Mouse (Mus musculus): ENCODE data around the gene Ugt1a6a. TPM values are rescaled to one million over a fixed set of nuclear protein-coding genes. Genes with fewer than 3 reads are reported as not detected.
A peak's percentile ranks its signal among the peaks of the same experiment; 100 is the strongest.

The Ugt1a6a gene
- polyA plus RNA-seq, 1 experiment from 2014 or later: 23.8 TPM

GRCm38 (mm10) chr1:88235894-88236415, 101.3 kb downstream of the Ugt1a6a start:
- no peak overlapping the region for H3K4me2 ChIP-seq (replicated peaks; ENCODE audit: low read depth, low read length)
- no peak for ATAC-seq (ENCODE audit: insufficient number of reproducible peaks, insufficient read depth, low FRiP score, low read depth)
- peaks cover 88% of the 10 kb centered on the region for H3K9me3 ChIP-seq (ENCODE audit: control insufficient read depth, low read depth, low read length)
- no peak overlapping the region for H3K27ac ChIP-seq (ENCODE audit: low read length)
- H3K4me1 ChIP-seq (ENCODE audit: control insufficient read depth, insufficient read depth, low read length): no peaks in the 10 kb centered on the region
- 65% methylated on average over 4 of the region's 4 CpGs for WGBS
- H3K9ac ChIP-seq (replicated peaks; ENCODE audit: low read depth, low read length): no peak overlapping the region
- no peaks in the 10 kb centered on the region for H3K36me3 ChIP-seq (ENCODE audit: control insufficient read depth, insufficient read depth, low read length)
- no peaks in the 10 kb centered on the region for H3K27me3 ChIP-seq (ENCODE audit: control insufficient read depth, insufficient read depth, low read length)
- no peak overlapping the region for H3K4me3 ChIP-seq (ENCODE audit: low read depth, low read length)

GRCm38 (mm10) chr1:88237311-88237710, 102.7 kb downstream of the Ugt1a6a start:
- ATAC-seq (ENCODE audit: insufficient number of reproducible peaks, insufficient read depth, low FRiP score, low read depth): peak; percentile 2; the same call in 1 of the 2 replicates
- H3K4me1 ChIP-seq (ENCODE audit: control insufficient read depth, insufficient read depth, low read length): no peaks in the 10 kb centered on the region
- H3K36me3 ChIP-seq (ENCODE audit: control insufficient read depth, insufficient read depth, low read length): no peaks in the 10 kb centered on the region

GRCm38 (mm10) chr1:88238771-88239170, 104.2 kb downstream of the Ugt1a6a start:
- Histone ChIP-seq H3K9ac (replicated peaks; ENCODE audit: low read depth, low read length) (no peak overlapping the region), H3K27ac (ENCODE audit: low read length) (no peak overlapping the region), H3K27me3 (ENCODE audit: control insufficient read depth, insufficient read depth, low read length) (no peaks in the 10 kb centered on the region), H3K36me3 (ENCODE audit: control insufficient read depth, insufficient read depth, low read length) (no peaks in the 10 kb centered on the region), H3K9me3 (ENCODE audit: control insufficient read depth, low read depth, low read length) (peaks cover 79% of the 10 kb centered on the region), H3K4me3 (ENCODE audit: low read depth, low read length) (no peak overlapping the region), H3K4me1 (ENCODE audit: control insufficient read depth, insufficient read depth, low read length) (no peaks in the 10 kb centered on the region), H3K4me2 (replicated peaks; ENCODE audit: low read depth, low read length) (no peak overlapping the region)
- 75% methylated on average over 6 of the region's 6 CpGs for WGBS
- ATAC-seq (ENCODE audit: insufficient number of reproducible peaks, insufficient read depth, low FRiP score, low read depth): no peak

More at GRCm38 (mm10) chr1:88237311-88237710, 102.7 kb downstream of the Ugt1a6a start:
- H3K27me3 ChIP-seq (ENCODE audit: control insufficient read depth, insufficient read depth, low read length): no peaks in the 10 kb centered on the region
- H3K4me2 ChIP-seq (replicated peaks; ENCODE audit: low read depth, low read length): no peak overlapping the region
- H3K9me3 ChIP-seq (ENCODE audit: control insufficient read depth, low read depth, low read length): peaks cover 84% of the 10 kb centered on the region
- 74% methylated on average over 5 of the region's 5 CpGs for WGBS
- H3K4me3 ChIP-seq (ENCODE audit: low read depth, low read length): no peak overlapping the region
- H3K9ac ChIP-seq (replicated peaks; ENCODE audit: low read depth, low read length): no peak overlapping the region
- H3K27ac ChIP-seq (ENCODE audit: low read length): no peak overlapping the region

GRCm38 (mm10) chr1:88240072-88240471, 105.5 kb downstream of the Ugt1a6a start:
- Histone ChIP-seq H3K9me3 (ENCODE audit: control insufficient read depth, low read depth, low read length) (peaks cover 80% of the 10 kb centered on the region), H3K4me3 (ENCODE audit: low read depth, low read length) (no peak overlapping the region), H3K36me3 (ENCODE audit: control insufficient read depth, insufficient read depth, low read length) (no peaks in the 10 kb centered on the region), H3K27me3 (ENCODE audit: control insufficient read depth, insufficient read depth, low read length) (no peaks in the 10 kb centered on the region), H3K4me2 (replicated peaks; ENCODE audit: low read depth, low read length) (no peak overlapping the region), H3K9ac (replicated peaks; ENCODE audit: low read depth, low read length) (no peak overlapping the region), H3K4me1 (ENCODE audit: control insufficient read depth, insufficient read depth, low read length) (no peaks in the 10 kb centered on the region), H3K27ac (ENCODE audit: low read length) (no peak overlapping the region)
- no peak for ATAC-seq (ENCODE audit: insufficient number of reproducible peaks, insufficient read depth, low FRiP score, low read depth)
- WGBS: 78% methylated on average over 5 of the region's 5 CpGs

- Histone ChIP-seq H3K9ac (replicated peaks; ENCODE audit: low read depth, low read length) (no peak overlapping the region), H3K4me3 (ENCODE audit: low read depth, low read length) (no peak overlapping the region), H3K36me3 (ENCODE audit: control insufficient read depth, insufficient read depth, low read length) (no peaks in the 10 kb centered on the region), H3K4me1 (ENCODE audit: control insufficient read depth, insufficient read depth, low read length) (no peaks in the 10 kb centered on the region), H3K9me3 (ENCODE audit: control insufficient read depth, low read depth, low read length) (peaks cover 79% of the 10 kb centered on the region), H3K27ac (ENCODE audit: low read length) (no peak overlapping the region), H3K4me2 (replicated peaks; ENCODE audit: low read depth, low read length) (no peak overlapping the region), H3K27me3 (ENCODE audit: control insufficient read depth, insufficient read depth, low read length) (no peaks in the 10 kb centered on the region)
- peak; percentile 1; the same call in 1 of the 2 replicates for ATAC-seq (ENCODE audit: insufficient number of reproducible peaks, insufficient read depth, low FRiP score, low read depth)
- WGBS: 72% methylated on average over 4 of the region's 4 CpGs
Measured at GRCm38 (mm10) chr1:88240579-88240978, 106.0 kb downstream of the Ugt1a6a start.

- WGBS: 62% methylated on average over 5 of the region's 5 CpGs
- H3K27ac ChIP-seq (ENCODE audit: low read length): no peak overlapping the region
- no peak for ATAC-seq (ENCODE audit: insufficient number of reproducible peaks, insufficient read depth, low FRiP score, low read depth)
Measured at GRCm38 (mm10) chr1:88243861-88244260, 109.3 kb downstream of the Ugt1a6a start.

GRCm38 (mm10) chr1:88245881-88246280, 111.3 kb downstream of the Ugt1a6a start:
- H3K9ac ChIP-seq (replicated peaks; ENCODE audit: low read depth, low read length): no peak overlapping the region
- H3K27ac ChIP-seq (ENCODE audit: low read length): no peak overlapping the region
- no peak for ATAC-seq (ENCODE audit: insufficient number of reproducible peaks, insufficient read depth, low FRiP score, low read depth)
- H3K27me3 ChIP-seq (ENCODE audit: control insufficient read depth, insufficient read depth, low read length): no peaks in the 10 kb centered on the region
- H3K4me1 ChIP-seq (ENCODE audit: control insufficient read depth, insufficient read depth, low read length): no peaks in the 10 kb centered on the region
- no peak overlapping the region for H3K4me2 ChIP-seq (replicated peaks; ENCODE audit: low read depth, low read length)
- peaks cover 86% of the 10 kb centered on the region for H3K9me3 ChIP-seq (ENCODE audit: control insufficient read depth, low read depth, low read length)
- H3K4me3 ChIP-seq (ENCODE audit: low read depth, low read length): no peak overlapping the region
- no peaks in the 10 kb centered on the region for H3K36me3 ChIP-seq (ENCODE audit: control insufficient read depth, insufficient read depth, low read length)
- WGBS: 77% methylated on average over 6 of the region's 6 CpGs

More at GRCm38 (mm10) chr1:88243861-88244260, 109.3 kb downstream of the Ugt1a6a start:
- H3K27me3 ChIP-seq (ENCODE audit: control insufficient read depth, insufficient read depth, low read length): no peaks in the 10 kb centered on the region
- peaks cover 86% of the 10 kb centered on the region for H3K9me3 ChIP-seq (ENCODE audit: control insufficient read depth, low read depth, low read length)
- H3K4me2 ChIP-seq (replicated peaks; ENCODE audit: low read depth, low read length): no peak overlapping the region
- H3K36me3 ChIP-seq (ENCODE audit: control insufficient read depth, insufficient read depth, low read length): no peaks in the 10 kb centered on the region
- H3K4me3 ChIP-seq (ENCODE audit: low read depth, low read length): no peak overlapping the region
- H3K4me1 ChIP-seq (ENCODE audit: control insufficient read depth, insufficient read depth, low read length): no peaks in the 10 kb centered on the region
- no peak overlapping the region for H3K9ac ChIP-seq (replicated peaks; ENCODE audit: low read depth, low read length)

- ATAC-seq (ENCODE audit: insufficient number of reproducible peaks, insufficient read depth, low FRiP score, low read depth): no peak
- Histone ChIP-seq H3K9me3 (ENCODE audit: control insufficient read depth, low read depth, low read length) (peaks cover 85% of the 10 kb centered on the region), H3K36me3 (ENCODE audit: control insufficient read depth, insufficient read depth, low read length) (no peaks in the 10 kb centered on the region), H3K9ac (replicated peaks; ENCODE audit: low read depth, low read length) (no peak overlapping the region), H3K27me3 (ENCODE audit: control insufficient read depth, insufficient read depth, low read length) (no peaks in the 10 kb centered on the region), H3K27ac (ENCODE audit: low read length) (no peak overlapping the region), H3K4me1 (ENCODE audit: control insufficient read depth, insufficient read depth, low read length) (no peaks in the 10 kb centered on the region), H3K4me3 (ENCODE audit: low read depth, low read length) (no peak overlapping the region), H3K4me2 (replicated peaks; ENCODE audit: low read depth, low read length) (no peak overlapping the region)
- WGBS: 45% methylated on average over 6 of the region's 6 CpGs
Measured at GRCm38 (mm10) chr1:88246386-88246785, 111.8 kb downstream of the Ugt1a6a start.

- Histone ChIP-seq H3K4me3 (ENCODE audit: low read depth, low read length) (no peak overlapping the region), H3K9ac (replicated peaks; ENCODE audit: low read depth, low read length) (no peak overlapping the region), H3K27me3 (ENCODE audit: control insufficient read depth, insufficient read depth, low read length) (no peaks in the 10 kb centered on the region), H3K27ac (ENCODE audit: low read length) (no peak overlapping the region), H3K9me3 (ENCODE audit: control insufficient read depth, low read depth, low read length) (peaks cover 84% of the 10 kb centered on the region), H3K36me3 (ENCODE audit: control insufficient read depth, insufficient read depth, low read length) (no peaks in the 10 kb centered on the region), H3K4me2 (replicated peaks; ENCODE audit: low read depth, low read length) (no peak overlapping the region), H3K4me1 (ENCODE audit: control insufficient read depth, insufficient read depth, low read length) (no peaks in the 10 kb centered on the region)
- no peak for ATAC-seq (ENCODE audit: insufficient number of reproducible peaks, insufficient read depth, low FRiP score, low read depth)
- WGBS: 47% methylated on average over 2 of the region's 2 CpGs
Measured at GRCm38 (mm10) chr1:88247660-88248059, 113.1 kb downstream of the Ugt1a6a start.

All from stomach, embryonic 14.5 days (tissue).